Mouse (Mus musculus): ENCODE measurements around the gene Slc38a7.
"Not testable (repeated sequence)": the region's sequence is repeated elsewhere in the genome, so short reads cannot be mapped to it uniquely, and the experiment has no call there.

Gene Slc38a7

GRCm38 (mm10) chr8:95806461-95807191 lies 46.7 kb downstream of the Slc38a7 start:
- peak in 1 of 2 experiments; percentile 60 for DNase-seq

GRCm38 (mm10) chr8:95805482-95805881 lies 47.9 kb downstream of the Slc38a7 start:
- no peak for DNase-seq

DNA sequence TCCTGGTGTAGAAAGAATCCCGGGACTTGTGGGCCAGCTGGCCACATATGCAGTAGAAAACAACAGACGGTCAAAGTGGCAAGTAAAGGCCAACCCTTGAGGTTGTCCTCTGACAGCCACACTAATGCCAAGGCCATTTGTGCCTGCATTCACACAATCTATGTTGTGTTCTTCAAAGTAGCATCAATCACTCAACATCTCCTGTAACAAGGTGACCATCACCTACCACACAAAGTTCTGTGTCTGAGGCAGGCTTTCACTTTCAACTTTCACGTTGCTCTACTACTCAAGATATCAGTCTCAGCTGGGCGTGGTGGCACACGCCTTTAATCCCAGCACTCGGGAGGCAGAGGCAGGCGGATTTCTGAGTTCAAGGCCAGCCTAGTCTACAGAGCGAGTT lies 51.1 kb downstream of the Slc38a7 start:
- no peak for DNase-seq

GRCm38 (mm10) chr8:95801476-95802064 lies 51.8 kb downstream of the Slc38a7 start:
- no peak for DNase-seq

- no peak for DNase-seq
These were observed 53.0 kb downstream of the Slc38a7 start for GRCm38 (mm10) chr8:95800353-95800752.

GRCm38 (mm10) chr8:95799891-95800290 lies 53.4 kb downstream of the Slc38a7 start:
- no peak for DNase-seq

GRCm38 (mm10) chr8:95799117-95799516 lies 54.2 kb downstream of the Slc38a7 start:
- DNase-seq = no peak

DNA sequence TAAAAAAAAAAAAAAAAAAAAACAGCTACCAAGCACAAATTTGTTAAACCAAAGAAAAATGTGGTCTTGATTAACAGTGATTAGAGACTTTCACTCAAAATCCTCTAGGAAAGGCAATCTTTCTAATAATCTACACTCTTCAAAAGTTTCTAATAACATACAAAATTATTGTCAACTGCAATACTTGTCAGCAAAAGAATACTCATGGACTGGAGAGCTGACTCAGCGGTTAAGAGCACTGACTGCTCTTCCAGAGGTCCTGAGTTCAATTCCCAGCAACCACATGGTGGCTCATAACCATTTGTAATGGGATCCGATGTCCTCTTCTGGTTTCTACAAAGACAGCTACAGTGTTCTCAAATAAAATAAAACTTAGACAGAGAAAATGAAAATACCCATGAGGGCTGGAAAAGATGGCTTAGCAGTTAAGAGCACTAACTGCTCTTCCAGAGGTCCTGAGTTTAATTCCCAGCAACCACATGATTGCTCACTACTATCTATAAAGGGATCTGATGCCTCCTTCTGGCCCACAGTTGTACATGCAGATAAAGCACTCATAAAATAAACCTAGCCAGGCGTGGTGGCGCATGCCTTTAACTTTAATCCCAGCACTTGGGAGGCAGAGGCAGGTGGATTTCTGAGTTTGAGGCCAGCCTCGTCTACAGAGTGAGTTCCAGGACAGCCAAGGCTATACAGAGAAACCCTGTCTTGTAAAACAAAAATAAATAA lies 57.8 kb downstream of the Slc38a7 start:
- DNase-seq = not testable (repeated sequence)
